Mouse (Mus musculus): Measurements from ENCODE around the gene Tmem259. TPM values are rescaled to one million over a fixed set of nuclear protein-coding genes. Genes with fewer than 3 reads are reported as not detected.

The Tmem259 gene
- polyA plus RNA-seq, 1 experiment from 2014 or later = 9.0 TPM

DNA sequence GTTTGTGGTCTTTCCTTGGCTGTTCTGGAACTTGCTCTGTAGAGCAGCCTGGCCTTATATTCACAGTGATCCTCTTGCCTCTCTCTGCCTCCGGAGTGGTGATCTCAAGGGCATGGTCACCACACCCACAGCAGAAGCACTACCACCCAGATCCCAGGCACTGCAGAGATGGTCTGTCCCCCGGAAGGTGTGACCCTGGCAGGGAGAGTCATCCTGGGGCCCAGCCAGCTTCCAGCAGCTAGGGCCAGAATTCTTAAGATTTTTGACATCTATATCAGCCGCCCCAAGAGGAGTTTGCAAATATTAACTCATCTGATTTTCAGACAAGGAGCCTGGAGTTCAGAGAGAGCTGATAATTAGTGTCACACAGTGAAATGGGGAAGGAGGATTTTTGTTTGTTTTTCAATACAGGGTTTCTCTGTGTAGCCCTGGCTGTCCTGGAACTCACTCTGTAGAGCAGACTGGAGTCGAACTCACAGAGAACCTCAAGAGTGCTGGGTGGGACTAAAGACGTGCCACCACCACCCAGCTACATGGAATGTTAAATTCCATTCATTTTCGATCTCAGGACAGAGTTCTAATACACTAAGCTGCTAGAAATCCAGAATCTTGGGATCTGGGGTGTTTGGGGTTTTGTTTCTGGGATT is 2.2 kb upstream of the Tmem259 start:
- Histone ChIP-seq H3K27me3 (ENCODE audit: control insufficient read depth, insufficient read depth, low read depth, low read length) (no peaks in the 10 kb centered on the region), H3K27ac (ENCODE audit: low read length) (peak overlapping the region; percentile 98), H3K4me3 (ENCODE audit: low read length) (peak overlapping the region; percentile 80), H3K36me3 (ENCODE audit: control insufficient read depth, insufficient read depth, low read length) (peaks cover 7% of the 10 kb centered on the region), H3K4me1 (replicated peaks; ENCODE audit: control insufficient read depth, insufficient read depth, low read length) (peaks cover 55% of the 10 kb centered on the region), H3K4me2 (ENCODE audit: low read depth, low read length) (peak overlapping the region; percentile 95), H3K9me3 (ENCODE audit: control insufficient read depth, low read length) (no peaks in the 10 kb centered on the region; the same call in none of the 2 replicates), H3K9ac (ENCODE audit: low read length) (peak overlapping the region; percentile 96)
- no peak for ATAC-seq (ENCODE audit: low read depth)
- 17% methylated on average over 6 of the region's 6 CpGs for WGBS

- Histone ChIP-seq H3K9me3 (ENCODE audit: control insufficient read depth, low read length) (no peaks in the 10 kb centered on the region), H3K27ac (ENCODE audit: low read length) (peak overlapping the region; percentile 98), H3K36me3 (ENCODE audit: control insufficient read depth, insufficient read depth, low read length) (no peaks in the 10 kb centered on the region), H3K4me1 (replicated peaks; ENCODE audit: control insufficient read depth, insufficient read depth, low read length) (peaks cover 47% of the 10 kb centered on the region), H3K9ac (ENCODE audit: low read length) (peak overlapping the region; percentile 96), H3K4me3 (ENCODE audit: low read length) (peak overlapping the region; percentile 80), H3K4me2 (ENCODE audit: low read depth, low read length) (peak overlapping the region; percentile 95), H3K27me3 (ENCODE audit: control insufficient read depth, insufficient read depth, low read depth, low read length) (no peaks in the 10 kb centered on the region)
- WGBS = 2% methylated on average over 35 of the region's 35 CpGs
- no peak for ATAC-seq (ENCODE audit: low read depth)
These were observed 1.5 kb upstream of the Tmem259 start for GRCm38 (mm10) chr10:79985334-79986231.

- H3K27me3 ChIP-seq (ENCODE audit: control insufficient read depth, insufficient read depth, low read depth, low read length) = no peaks in the 10 kb centered on the region
- H3K36me3 ChIP-seq (ENCODE audit: control insufficient read depth, insufficient read depth, low read length) = 0 out of 2 replicates have a peak, but pooled peaks cover 2% of the 10 kb centered on the region
- WGBS = 0% methylated on average over 22 of the region's 22 CpGs
- peak overlapping the region; percentile 80 for H3K4me3 ChIP-seq (ENCODE audit: low read length)
- H3K9me3 ChIP-seq (ENCODE audit: control insufficient read depth, low read length) = no peaks in the 10 kb centered on the region
- peaks cover 46% of the 10 kb centered on the region for H3K4me1 ChIP-seq (replicated peaks; ENCODE audit: control insufficient read depth, insufficient read depth, low read length)
- peak overlapping the region; percentile 98 for H3K27ac ChIP-seq (ENCODE audit: low read length)
- peak overlapping the region; percentile 96 for H3K9ac ChIP-seq (ENCODE audit: low read length)
- peak overlapping the region; percentile 95 for H3K4me2 ChIP-seq (ENCODE audit: low read depth, low read length)
- peak; percentile 91 for ATAC-seq (ENCODE audit: low read depth)
These were observed 741 bp upstream of the Tmem259 start for GRCm38 (mm10) chr10:79984871-79985270.

GRCm38 (mm10) chr10:79983670-79984069 is 460 bp downstream of the Tmem259 start:
- Histone ChIP-seq H3K4me3 (ENCODE audit: low read length) (peak overlapping the region; percentile 80), H3K27ac (ENCODE audit: low read length) (peak overlapping the region; percentile 98), H3K4me1 (replicated peaks; ENCODE audit: control insufficient read depth, insufficient read depth, low read length) (peaks cover 38% of the 10 kb centered on the region), H3K36me3 (ENCODE audit: control insufficient read depth, insufficient read depth, low read length) (peaks cover 7% of the 10 kb centered on the region), H3K4me2 (ENCODE audit: low read depth, low read length) (peak overlapping the region; percentile 95), H3K9me3 (ENCODE audit: control insufficient read depth, low read length) (no peaks in the 10 kb centered on the region), H3K27me3 (ENCODE audit: control insufficient read depth, insufficient read depth, low read depth, low read length) (no peaks in the 10 kb centered on the region), H3K9ac (ENCODE audit: low read length) (peak overlapping the region; percentile 96)
- WGBS = 0% methylated on average over 20 of the region's 21 CpGs
- ATAC-seq (ENCODE audit: low read depth) = no peak

DNA sequence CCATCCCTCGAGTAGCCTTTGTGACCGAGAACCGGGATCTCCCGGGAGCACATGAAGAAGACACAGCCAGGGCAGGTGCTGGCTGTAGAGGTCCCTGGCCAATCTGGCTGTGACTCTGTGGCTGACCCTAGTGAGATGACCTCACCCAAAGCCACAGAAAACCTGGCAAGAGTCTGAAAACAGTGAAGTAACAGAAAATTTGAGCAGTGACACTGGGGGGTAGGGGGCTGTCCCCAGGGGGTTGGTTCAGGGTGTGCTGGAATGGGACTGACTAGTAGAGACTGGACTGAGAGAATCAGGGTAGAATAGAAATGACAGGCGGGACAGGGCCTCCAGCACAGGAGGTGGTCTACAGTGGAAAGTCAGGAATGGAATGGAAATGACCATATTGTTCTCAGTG is 925 bp downstream of the Tmem259 start:
- WGBS = 66% methylated on average over 5 of the region's 5 CpGs
- Histone ChIP-seq H3K9me3 (ENCODE audit: control insufficient read depth, low read length) (no peaks in the 10 kb centered on the region), H3K4me2 (ENCODE audit: low read depth, low read length) (peak overlapping the region; percentile 95), H3K36me3 (ENCODE audit: control insufficient read depth, insufficient read depth, low read length) (peaks cover 12% of the 10 kb centered on the region), H3K4me1 (replicated peaks; ENCODE audit: control insufficient read depth, insufficient read depth, low read length) (peaks cover 38% of the 10 kb centered on the region), H3K27me3 (ENCODE audit: control insufficient read depth, insufficient read depth, low read depth, low read length) (no peaks in the 10 kb centered on the region), H3K27ac (ENCODE audit: low read length) (peak overlapping the region; percentile 32; the same call in 1 of the 2 replicates), H3K9ac (ENCODE audit: low read length) (peak overlapping the region; percentile 96), H3K4me3 (ENCODE audit: low read length) (peak overlapping the region; percentile 80)
- no peak for ATAC-seq (ENCODE audit: low read depth)

DNA sequence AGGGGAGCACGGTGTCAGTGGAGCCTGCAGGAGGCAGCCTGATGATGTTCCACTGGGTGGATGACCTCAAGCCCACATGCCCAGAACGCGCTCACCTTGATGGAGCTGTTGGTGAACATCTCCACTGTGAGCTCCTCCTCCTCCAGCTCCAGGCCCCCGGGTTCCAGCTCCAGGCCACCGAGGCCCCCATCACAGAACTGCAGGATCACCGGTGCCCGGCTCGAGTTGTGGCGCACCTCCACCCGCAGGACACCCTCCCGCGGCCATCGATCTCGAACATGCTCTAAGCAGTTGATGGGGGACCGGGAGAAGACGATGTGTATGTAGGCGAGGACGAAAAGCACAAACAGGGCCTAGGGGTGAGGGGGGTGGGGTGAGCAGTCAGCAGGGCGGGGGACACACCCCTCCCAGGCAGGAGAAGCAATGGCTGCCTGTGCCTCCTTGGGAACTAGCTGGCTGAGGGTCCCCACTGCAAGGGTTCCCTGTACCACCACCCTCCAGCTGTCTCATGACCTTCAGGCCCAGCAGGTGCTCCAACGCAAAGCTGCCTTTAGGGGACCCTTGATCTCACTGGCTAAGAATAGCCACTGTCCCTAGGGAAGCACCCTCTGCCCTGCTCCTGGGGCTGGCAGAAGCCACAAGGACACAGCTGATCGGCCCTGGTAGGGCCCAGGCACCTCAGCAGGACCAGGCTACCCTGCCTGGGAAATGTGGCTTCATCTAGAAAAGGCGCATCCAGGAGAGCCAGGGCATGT is 4.6 kb downstream of the Tmem259 start:
- peaks cover 41% of the 10 kb centered on the region for H3K36me3 ChIP-seq (ENCODE audit: control insufficient read depth, insufficient read depth, low read length)
- no peak overlapping the region for H3K4me3 ChIP-seq (ENCODE audit: low read length)
- no peaks in the 10 kb centered on the region for H3K27me3 ChIP-seq (ENCODE audit: control insufficient read depth, insufficient read depth, low read depth, low read length)
- no peak overlapping the region for H3K27ac ChIP-seq (ENCODE audit: low read length)
- H3K9ac ChIP-seq (ENCODE audit: low read length) = no peak overlapping the region
- H3K4me2 ChIP-seq (ENCODE audit: low read depth, low read length) = no peak overlapping the region
- H3K4me1 ChIP-seq (replicated peaks; ENCODE audit: control insufficient read depth, insufficient read depth, low read length) = peaks cover 14% of the 10 kb centered on the region
- peaks cover 2% of the 10 kb centered on the region; the same call in 1 of the 2 replicates for H3K9me3 ChIP-seq (ENCODE audit: control insufficient read depth, low read length)
- WGBS = 91% methylated on average over 22 of the region's 22 CpGs
- ATAC-seq (ENCODE audit: low read depth) = no peak

GRCm38 (mm10) chr10:79978061-79978460 is 6.1 kb downstream of the Tmem259 start:
- Histone ChIP-seq H3K9ac (ENCODE audit: low read length) (no peak overlapping the region), H3K27me3 (ENCODE audit: control insufficient read depth, insufficient read depth, low read depth, low read length) (no peaks in the 10 kb centered on the region; the same call in 1 of the 2 replicates), H3K27ac (ENCODE audit: low read length) (no peak overlapping the region), H3K9me3 (ENCODE audit: control insufficient read depth, low read length) (peaks cover 2% of the 10 kb centered on the region; the same call in 1 of the 2 replicates), H3K4me3 (ENCODE audit: low read length) (no peak overlapping the region), H3K4me1 (replicated peaks; ENCODE audit: control insufficient read depth, insufficient read depth, low read length) (peaks cover 9% of the 10 kb centered on the region), H3K4me2 (ENCODE audit: low read depth, low read length) (no peak overlapping the region), H3K36me3 (ENCODE audit: control insufficient read depth, insufficient read depth, low read length) (peaks cover 41% of the 10 kb centered on the region)
- no peak for ATAC-seq (ENCODE audit: low read depth)
- 90% methylated on average over 21 of the region's 21 CpGs for WGBS

- WGBS = 85% methylated on average over 27 of the region's 28 CpGs
- no peak overlapping the region for H3K4me2 ChIP-seq (ENCODE audit: low read depth, low read length)
- H3K9me3 ChIP-seq (ENCODE audit: control insufficient read depth, low read length) = peaks cover 2% of the 10 kb centered on the region; the same call in 1 of the 2 replicates
- H3K4me3 ChIP-seq (ENCODE audit: low read length) = no peak overlapping the region
- H3K9ac ChIP-seq (ENCODE audit: low read length) = no peak overlapping the region
- ATAC-seq (ENCODE audit: low read depth) = no peak
- peaks cover 41% of the 10 kb centered on the region for H3K36me3 ChIP-seq (ENCODE audit: control insufficient read depth, insufficient read depth, low read length)
- H3K27ac ChIP-seq (ENCODE audit: low read length) = no peak overlapping the region
- H3K4me1 ChIP-seq (replicated peaks; ENCODE audit: control insufficient read depth, insufficient read depth, low read length) = peaks cover 5% of the 10 kb centered on the region
- H3K27me3 ChIP-seq (ENCODE audit: control insufficient read depth, insufficient read depth, low read depth, low read length) = no peaks in the 10 kb centered on the region; the same call in 1 of the 2 replicates
These were observed 6.8 kb downstream of the Tmem259 start for GRCm38 (mm10) chr10:79977324-79977723.
